ENCODE assay signal across 18 mouse cellular contexts in the genomic region with DNA sequence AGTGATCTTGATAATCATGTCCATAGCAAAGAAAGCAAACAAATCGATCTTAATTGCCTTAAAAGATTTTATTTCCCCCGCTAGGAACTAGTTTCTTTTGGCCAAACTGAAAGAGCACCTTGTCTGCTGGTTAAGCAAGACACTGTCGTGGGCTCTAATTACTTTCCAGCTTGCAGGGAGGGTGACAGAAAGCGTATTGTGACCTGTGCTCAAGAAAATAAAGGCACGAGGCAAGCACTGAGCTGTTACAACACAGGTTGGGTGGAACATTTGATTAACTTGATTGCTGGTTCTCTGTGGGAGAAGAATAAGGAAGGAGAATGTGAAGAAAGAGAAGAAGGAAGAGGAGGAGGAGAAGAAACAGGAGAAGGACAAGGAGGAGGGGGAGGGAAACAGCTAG. TPM values are rescaled to one million over a fixed set of nuclear protein-coding genes. Genes with fewer than 3 reads are reported as not detected.
A peak's percentile ranks its signal among the peaks of the same experiment; 100 is the strongest.
DNase-seq lines count a peak whose midpoint lies in the region; ATAC-seq lines count a peak whose summit lies in the region.
"Had no signal": no experiment of that assay in that cellular context is flagged by ENCODE, and none has a peak within 500 bp of the region (broad histone marks: within the 10 kb centered on the region; RNA-seq: fewer than 3 reads in every experiment).

No protein-coding gene starts in this region.

- peaks cover 39% of the 10 kb centered on the region for H3K4me1 ChIP-seq in kidney, embryonic 15.5 days
- H3K4me1 ChIP-seq in intestine, embryonic 15.5 days (replicated peaks), result peaks cover 21% of the 10 kb centered on the region
- H3K4me1 ChIP-seq in stomach, embryonic 15.5 days, result peaks cover 33% of the 10 kb centered on the region; the same call in 1 of the 2 replicates

- H3K27me3 ChIP-seq in kidney, embryonic 15.5 days, result no peaks in the 10 kb centered on the region
- no peaks in the 10 kb centered on the region for H3K27me3 ChIP-seq in intestine, embryonic 15.5 days (replicated peaks)
- H3K27me3 ChIP-seq in stomach, embryonic 15.5 days (replicated peaks), result no peaks in the 10 kb centered on the region
- H3K27me3 ChIP-seq: heart, embryonic 15.5 days had no signal

- no peak overlapping the region for H3K4me2 ChIP-seq in kidney, embryonic 15.5 days
- H3K4me2 ChIP-seq in intestine, embryonic 15.5 days (replicated peaks), result peak overlapping the region; percentile 22
- H3K4me2 ChIP-seq in stomach, embryonic 15.5 days, result no peak overlapping the region
- H3K4me2 ChIP-seq: heart, embryonic 15.5 days; hindbrain, embryonic 14.5 days had no signal

- no peaks in the 10 kb centered on the region for H3K9me3 ChIP-seq in kidney, embryonic 15.5 days (replicated peaks)
- H3K9me3 ChIP-seq in intestine, embryonic 15.5 days, result no peaks in the 10 kb centered on the region
- no peaks in the 10 kb centered on the region for H3K9me3 ChIP-seq in stomach, embryonic 15.5 days
- H3K9me3 ChIP-seq: heart, embryonic 15.5 days had no signal

- H3K27ac ChIP-seq in kidney, embryonic 15.5 days, result peak overlapping the region; percentile 5; the same call in 1 of the 2 replicates
- H3K27ac ChIP-seq in intestine, embryonic 15.5 days, result peak overlapping the region; percentile 62
- peak overlapping the region; percentile 62; the same call in 1 of the 2 replicates for H3K27ac ChIP-seq in stomach, embryonic 15.5 days
- H3K27ac ChIP-seq: heart, embryonic 15.5 days; hindbrain, embryonic 14.5 days had no signal

- H3K9ac ChIP-seq in kidney, embryonic 15.5 days, result no peak overlapping the region
- no peak overlapping the region for H3K9ac ChIP-seq in intestine, embryonic 15.5 days
- H3K9ac ChIP-seq in stomach, embryonic 15.5 days, result no peak overlapping the region
- H3K9ac ChIP-seq: heart, embryonic 15.5 days; hindbrain, embryonic 14.5 days had no signal

- H3K4me3 ChIP-seq in kidney, embryonic 15.5 days (replicated peaks), result no peak overlapping the region
- no peak overlapping the region for H3K4me3 ChIP-seq in intestine, embryonic 15.5 days (replicated peaks)
- no peak overlapping the region for H3K4me3 ChIP-seq in stomach, embryonic 15.5 days (replicated peaks)
- H3K4me3 ChIP-seq: heart, embryonic 15.5 days had no signal

- whole genome bisulfite sequencing in kidney, embryonic 15.5 days, result 25% methylated on average over 5 of the region's 5 CpGs
- 44% methylated on average over 5 of the region's 5 CpGs for WGBS in intestine, embryonic 15.5 days
- WGBS in stomach, embryonic 15.5 days, result 42% methylated on average over 5 of the region's 5 CpGs

- no peaks in the 10 kb centered on the region for H3K36me3 ChIP-seq in kidney, embryonic 15.5 days
- H3K36me3 ChIP-seq in intestine, embryonic 15.5 days, result no peaks in the 10 kb centered on the region
- no peaks in the 10 kb centered on the region for H3K36me3 ChIP-seq in stomach, embryonic 15.5 days
- H3K36me3 ChIP-seq: heart, embryonic 15.5 days had no signal

- no peak for DNase-seq in kidney, postnatal 14 days
- peak; percentile 35 for DNase-seq in Muller cell, postnatal 12 days (ENCODE audit: inconsistent ontology term)
- DNase-seq in layer of hippocampus, postnatal 25 days (ENCODE audit: extremely low spot score in 1 of 2, low spot score in 1 of 2), result no peak
- no peak for DNase-seq in gastrocnemius, adult 8-10 months (ENCODE audit: low spot score in 2 of 2)
- DNase-seq in adrenal gland, adult 8-10 months, result no peak
- DNase-seq: B cell, adult 2 months; cerebellum, adult 18-20 months; right cerebral cortex, postnatal 14 days; thymus, postnatal 14 days had no signal

- no peak for ATAC-seq in kidney, embryonic 15.5 days (replicated peaks; ENCODE audit: low FRiP score)
- peak; percentile 53 for ATAC-seq in intestine, embryonic 15.5 days
- ATAC-seq in stomach, embryonic 15.5 days (ENCODE audit: insufficient read depth, low FRiP score, low read depth), result no peak

RNA-seq across cellular contexts. Expression of a gene that starts 10.4 kb away (rescaled TPM):
- 1.3 and 2.3 TPM in 2 replicates for polyA plus RNA-seq in kidney, embryonic 15.5 days (2015; fragmentation: Nextera tagmentation; extraction: Ambion mirVana)
- 8.3 and 8.9 TPM in 2 replicates for polyA plus RNA-seq in intestine, embryonic 15.5 days (2015; fragmentation: Nextera tagmentation; extraction: Ambion mirVana)
- polyA plus RNA-seq in stomach, embryonic 15.5 days (2015; fragmentation: Nextera tagmentation; extraction: Ambion mirVana), result 12.0 and 12.6 TPM in 2 replicates
- total RNA-seq in layer of hippocampus, postnatal 25 days (2021), result not detected
- not detected for total RNA-seq in gastrocnemius, adult 8-10 months (2022)
- not detected for total RNA-seq in adrenal gland, adult 8-10 months (2022)
- total RNA-seq: common myeloid progenitor, adult 5-6 weeks; gastrocnemius, postnatal 25 days; layer of hippocampus, postnatal 14 days; megakaryocyte-erythroid progenitor cell, adult 5-6 weeks had no signal
- polyA plus RNA-seq: heart, embryonic 15.5 days; hindbrain, embryonic 14.5 days had no signal

RNA-seq across cellular contexts. Expression of a gene that starts 35.9 kb away (rescaled TPM):
- polyA plus RNA-seq in kidney, embryonic 15.5 days (2015; fragmentation: Nextera tagmentation; extraction: Ambion mirVana), result 183 and 204 TPM in 2 replicates
- polyA plus RNA-seq in intestine, embryonic 15.5 days (2015; fragmentation: Nextera tagmentation; extraction: Ambion mirVana), result 177 and 182 TPM in 2 replicates
- polyA plus RNA-seq in stomach, embryonic 15.5 days (2015; fragmentation: Nextera tagmentation; extraction: Ambion mirVana), result 197 and 205 TPM in 2 replicates
- total RNA-seq in layer of hippocampus, postnatal 25 days (2021), result 10 to 100 TPM; 48.4 to 69.2 TPM
- total RNA-seq in gastrocnemius, adult 8-10 months (2022), result 10 to 100 TPM; 51.5 to 60.3 (median 56.9) TPM
- 10 to 100 TPM; 57.9 to 88.5 (median 71.7) TPM for total RNA-seq in adrenal gland, adult 8-10 months (2022)

RNA-seq across cellular contexts. Expression of a gene that starts 59.0 kb away (rescaled TPM):
- polyA plus RNA-seq in kidney, embryonic 15.5 days (2015; fragmentation: Nextera tagmentation; extraction: Ambion mirVana), result 101 and 105 TPM in 2 replicates
- 67.0 and 72.1 TPM in 2 replicates for polyA plus RNA-seq in intestine, embryonic 15.5 days (2015; fragmentation: Nextera tagmentation; extraction: Ambion mirVana)
- polyA plus RNA-seq in stomach, embryonic 15.5 days (2015; fragmentation: Nextera tagmentation; extraction: Ambion mirVana), result 93.5 and 98.9 TPM in 2 replicates
- total RNA-seq in layer of hippocampus, postnatal 25 days (2021), result 10 to 100 TPM; 36.5 to 37.0 TPM
- 10 to 100 TPM; 77.2 to 83.2 (median 79.7) TPM for total RNA-seq in gastrocnemius, adult 8-10 months (2022)
- 100 to 1,000 TPM in 2 of 4 experiments, 10 to 100 TPM in 2; 88.4 to 127 (median 107) TPM for total RNA-seq in adrenal gland, adult 8-10 months (2022)

Comparison
In these comparisons a context has a peak if more than half of its experiments do, and no peak if none do; other contexts are left out.
1. H3K27ac ChIP-seq: peak in every context shown above with its lines; median percentile 62 in intestine, embryonic 15.5 days; 62 in stomach, embryonic 15.5 days; 5 in kidney, embryonic 15.5 days.